In genomic region chr1:54187579-54187978, GRCm38 (mm10) we compare ENCODE assay signal across 20 mouse cellular contexts. TPM values are rescaled to one million over a fixed set of nuclear protein-coding genes. Genes with fewer than 3 reads are reported as not detected.
A peak's percentile ranks its signal among the peaks of the same experiment; 100 is the strongest.
DNase-seq lines count a peak whose midpoint lies in the region; ATAC-seq lines count a peak whose summit lies in the region.
"Had no signal": no experiment of that assay in that cellular context is flagged by ENCODE, and none has a peak within 500 bp of the region (broad histone marks: within the 10 kb centered on the region; RNA-seq: fewer than 3 reads in every experiment).

No protein-coding gene starts in this region.

- H3K36me3 ChIP-seq in lung, embryonic 16.5 days (ENCODE audit: control insufficient read depth, insufficient read depth, low read length): no peaks in the 10 kb centered on the region
- H3K36me3 ChIP-seq: embryonic facial prominence, embryonic 15.5 days; forebrain, embryonic 12.5 days; hindbrain, embryonic 10.5 days; intestine, embryonic 15.5 days; kidney, embryonic 15.5 days; limb, embryonic 12.5 days; liver, embryonic 15.5 days; neural tube, embryonic 15.5 days had no signal

- H3K4me3 ChIP-seq in lung, embryonic 16.5 days (ENCODE audit: low read length): no peak overlapping the region
- H3K4me3 ChIP-seq: embryonic facial prominence, embryonic 15.5 days; forebrain, embryonic 12.5 days; hindbrain, embryonic 10.5 days; intestine, embryonic 15.5 days; kidney, embryonic 15.5 days; limb, embryonic 12.5 days; liver, embryonic 15.5 days; neural tube, embryonic 15.5 days had no signal

- WGBS in lung, embryonic 16.5 days: 17% methylated on average over 4 of the region's 4 CpGs

- no peaks in the 10 kb centered on the region; the same call in 1 of the 2 replicates for H3K9me3 ChIP-seq in lung, embryonic 16.5 days (ENCODE audit: control insufficient read depth, low read length)
- H3K9me3 ChIP-seq: embryonic facial prominence, embryonic 15.5 days; forebrain, embryonic 12.5 days; hindbrain, embryonic 10.5 days; intestine, embryonic 15.5 days; kidney, embryonic 15.5 days; limb, embryonic 12.5 days; liver, embryonic 15.5 days; neural tube, embryonic 15.5 days had no signal

- peaks cover 3% of the 10 kb centered on the region; the same call in 1 of the 2 replicates for H3K4me1 ChIP-seq in lung, embryonic 16.5 days (replicated peaks; ENCODE audit: control insufficient read depth, insufficient read depth, low read length)
- H3K4me1 ChIP-seq: forebrain, embryonic 12.5 days; intestine, embryonic 15.5 days; kidney, embryonic 15.5 days; limb, embryonic 12.5 days; liver, embryonic 15.5 days had no signal

- H3K4me2 ChIP-seq in lung, embryonic 16.5 days (ENCODE audit: low read depth, low read length): no peak overlapping the region
- H3K4me2 ChIP-seq: embryonic facial prominence, embryonic 15.5 days; forebrain, embryonic 12.5 days; intestine, embryonic 15.5 days; kidney, embryonic 15.5 days; limb, embryonic 12.5 days; liver, embryonic 15.5 days; neural tube, embryonic 15.5 days had no signal

- no peaks in the 10 kb centered on the region for H3K27me3 ChIP-seq in lung, embryonic 16.5 days (ENCODE audit: control insufficient read depth, insufficient read depth, low read depth, low read length)
- H3K27me3 ChIP-seq: embryonic facial prominence, embryonic 15.5 days; intestine, embryonic 15.5 days; neural tube, embryonic 15.5 days had no signal

- peak; percentile 22 for DNase-seq in gastrocnemius, postnatal 25 days
- no peak for DNase-seq in gastrocnemius, postnatal 4 days (ENCODE audit: low spot score in 2 of 2)
- no peak for DNase-seq in lung, postnatal 14 days
- peak; percentile 23 for DNase-seq in fibroblast of lung, adult 2 months (ENCODE audit: low read depth)
- DNase-seq in heart, postnatal 4 days: peak; percentile 9
- DNase-seq in yolk sac, embryonic 10.5 days (ENCODE audit: low spot score): no peak
- DNase-seq: adrenal gland, postnatal 36 days; cerebellum, adult 11 months; thymus, adult 2 months had no signal

- no peak overlapping the region for H3K9ac ChIP-seq in lung, embryonic 16.5 days (ENCODE audit: low read length)
- H3K9ac ChIP-seq: embryonic facial prominence, embryonic 15.5 days; forebrain, embryonic 12.5 days; intestine, embryonic 15.5 days; kidney, embryonic 15.5 days; limb, embryonic 12.5 days; liver, embryonic 15.5 days; neural tube, embryonic 15.5 days had no signal

- peak; percentile 31; the same call in 1 of the 2 replicates for ATAC-seq in lung, embryonic 16.5 days (ENCODE audit: low read depth)
- ATAC-seq: CD4-positive, CD25-positive, alpha-beta regulatory T cell, adult 4 months; intestine, embryonic 15.5 days had no signal

- no peak overlapping the region for H3K27ac ChIP-seq in lung, embryonic 16.5 days (ENCODE audit: low read length)
- H3K27ac ChIP-seq: embryonic facial prominence, embryonic 15.5 days; forebrain, embryonic 12.5 days; hindbrain, embryonic 10.5 days; intestine, embryonic 15.5 days; kidney, embryonic 15.5 days; limb, embryonic 12.5 days; liver, embryonic 15.5 days; neural tube, embryonic 15.5 days had no signal

RNA-seq across cellular contexts. Expression of gene Hecw2, which starts 7.4 kb away (rescaled TPM):
- 1 to 10 TPM; 3.1 to 4.3 TPM for total RNA-seq in gastrocnemius, postnatal 25 days (2021)
- 1 to 10 TPM; 6.9 TPM for total RNA-seq in gastrocnemius, postnatal 4 days (2021)
- 4.8 and 5.8 TPM in 2 replicates for polyA plus RNA-seq in lung, embryonic 16.5 days (2015; fragmentation: Nextera tagmentation; extraction: Ambion mirVana)
- 10 to 100 TPM; 14.5 to 14.6 TPM for total RNA-seq in heart, postnatal 4 days (2021)
- total RNA-seq: MEL had no signal
- polyA plus RNA-seq: CD4-positive, CD25-positive, alpha-beta regulatory T cell, adult 4 months had no signal

Comparison
In these comparisons a context has a peak if more than half of its experiments do, and no peak if none do; other contexts are left out.
1. DNase-seq: peak in gastrocnemius, postnatal 25 days (single experiment), fibroblast of lung, adult 2 months (single experiment) and heart, postnatal 4 days (single experiment); none in gastrocnemius, postnatal 4 days (0 of 2), lung, postnatal 14 days (single experiment) and yolk sac, embryonic 10.5 days (single experiment).